Mouse (Mus musculus): ENCODE measurements around the gene Tcf7l1.

GRCm38 (mm10) chr6:72778779-72779776 is 10.0 kb downstream of the Tcf7l1 start:
- TF ChIP-seq HCFC1 (IDR thresholded peaks at IDR 0.05; ENCODE audit: borderline replicate concordance, insufficient read depth, low read length) (no peak), CHD2 (IDR thresholded peaks at IDR 0.05; ENCODE audit: low read depth, low read length) (no peak)
